Mouse (Mus musculus) olfactory bulb, adult 2 months (tissue): ENCODE measurements around the gene Ccdc155.

Experiments used
- CTCF ChIP-seq: fragments of 200-500 bp; IDR thresholded peaks from 2 replicates; pipeline ENCODE4 v1.5.1; 2012; ENCODE audit warnings: low read depth, mild to moderate bottlenecking, low read length, moderate library complexity; ENCODE audit not compliant: insufficient read depth
- POLR2A ChIP-seq: fragments of 200-500 bp; IDR thresholded peaks from 2 replicates; pipeline ENCODE4 v1.6.1; 2012; ENCODE audit warnings: mild to moderate bottlenecking, low read depth, low read length, moderate library complexity; ENCODE audit not compliant: insufficient read depth

GRCm38 (mm10) chr7:45157459-45157858 is 47.2 kb downstream of the Ccdc155 start:
- TF ChIP-seq CTCF (no peak), POLR2A (no peak)
